Mouse (Mus musculus) lung, postnatal 14 days (tissue): ENCODE data around the gene 9530068E07Rik.

Experiments
- DNase-seq: peaks from one replicate; pipeline ENCODE4 v3.0.0; 2021

The 9530068E07Rik gene

DNA sequence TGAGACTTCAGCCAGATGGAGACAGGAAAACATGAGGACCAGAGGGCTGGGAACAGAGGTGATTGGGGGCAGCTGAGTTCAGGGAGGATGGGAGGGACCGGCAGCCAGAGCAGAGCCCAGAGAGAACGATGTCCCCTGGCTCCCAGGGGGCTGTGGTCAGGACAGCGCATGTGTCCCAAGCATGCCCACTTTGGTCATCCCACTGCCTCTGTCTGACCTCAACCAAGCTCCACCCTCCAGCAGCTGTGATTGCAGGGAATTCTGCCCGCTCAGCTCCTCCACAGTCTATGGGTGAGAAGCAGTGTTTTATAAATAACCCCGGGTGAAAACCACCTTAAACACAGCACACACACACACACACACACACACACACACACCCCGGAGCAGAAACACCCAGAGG lies 33.2 kb downstream of the 9530068E07Rik start:
- no peak for DNase-seq

DNA sequence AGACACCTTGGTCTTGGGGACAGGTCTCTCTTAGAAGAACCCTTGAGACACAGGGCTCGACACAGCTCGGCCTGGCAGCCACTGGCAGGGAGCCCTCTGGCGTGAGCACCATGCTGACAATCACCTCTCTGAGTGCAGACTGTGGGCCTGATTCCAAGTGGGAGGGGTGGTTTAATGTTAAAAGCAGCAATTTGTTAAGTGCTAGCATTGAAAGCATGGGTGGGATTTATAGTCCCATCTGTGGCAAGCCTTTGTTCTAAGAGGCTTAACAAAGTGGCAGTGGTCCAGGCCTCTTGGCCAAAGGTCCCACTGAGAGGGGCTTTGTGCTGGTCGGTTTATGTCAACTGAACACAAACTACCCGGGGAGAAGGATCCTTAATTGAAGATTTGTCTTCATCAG lies 35.4 kb downstream of the 9530068E07Rik start:
- DNase-seq, result peak; percentile 43

DNA sequence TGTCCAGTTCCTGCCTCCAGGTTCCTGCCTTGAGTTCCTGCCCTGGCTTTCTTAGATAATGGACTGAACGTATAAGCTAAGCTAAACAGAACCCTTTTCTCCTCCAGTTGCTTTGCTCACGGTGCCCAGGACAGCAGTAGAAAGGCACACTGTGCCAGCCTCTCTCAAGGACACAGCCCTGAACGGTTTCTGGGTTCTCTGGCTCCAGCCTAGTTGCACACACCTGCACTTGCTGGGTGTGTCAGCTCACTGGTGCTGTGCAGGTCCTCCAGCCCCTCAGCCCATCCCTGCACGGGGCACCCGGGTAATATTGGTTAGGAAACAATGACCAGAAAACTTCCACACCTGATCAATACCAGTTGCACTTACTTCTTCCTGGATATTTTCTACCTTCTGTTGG lies 35.9 kb downstream of the 9530068E07Rik start:
- no peak for DNase-seq

DNA sequence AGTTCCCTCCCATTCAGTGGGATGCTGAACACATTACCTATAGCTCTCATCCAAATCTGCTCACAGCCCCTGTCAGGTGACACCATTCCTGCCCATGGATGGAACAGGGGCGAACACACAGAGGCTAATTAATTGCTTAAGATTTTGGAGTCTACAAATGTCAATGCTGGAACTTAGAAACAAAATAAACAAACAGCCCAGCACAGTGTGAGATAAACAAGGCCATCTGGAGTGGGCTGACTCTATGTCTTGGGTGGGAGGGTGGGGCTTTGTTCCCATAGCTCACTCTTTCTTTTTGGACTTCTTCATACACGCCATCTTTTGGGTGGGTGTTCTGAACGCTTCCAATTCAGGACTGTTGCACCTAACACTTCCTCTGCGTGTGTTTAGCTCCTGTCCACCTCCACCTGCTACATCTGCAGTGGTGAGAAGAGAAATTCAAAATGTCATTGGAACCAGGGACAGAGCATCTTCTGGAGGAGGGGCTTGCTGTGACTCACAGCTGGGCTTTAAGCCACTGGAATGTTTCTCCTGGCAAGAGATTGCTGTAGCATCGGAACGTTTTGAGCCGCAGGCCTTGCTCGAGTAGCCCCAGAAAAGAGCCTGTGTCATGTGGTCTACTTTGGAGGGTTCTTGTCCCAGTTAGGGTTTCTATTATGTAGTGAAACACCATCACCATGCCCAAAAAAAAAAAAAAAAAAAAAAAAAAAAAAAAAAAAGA lies 37.0 kb downstream of the 9530068E07Rik start:
- peak; percentile 41 for DNase-seq

DNA sequence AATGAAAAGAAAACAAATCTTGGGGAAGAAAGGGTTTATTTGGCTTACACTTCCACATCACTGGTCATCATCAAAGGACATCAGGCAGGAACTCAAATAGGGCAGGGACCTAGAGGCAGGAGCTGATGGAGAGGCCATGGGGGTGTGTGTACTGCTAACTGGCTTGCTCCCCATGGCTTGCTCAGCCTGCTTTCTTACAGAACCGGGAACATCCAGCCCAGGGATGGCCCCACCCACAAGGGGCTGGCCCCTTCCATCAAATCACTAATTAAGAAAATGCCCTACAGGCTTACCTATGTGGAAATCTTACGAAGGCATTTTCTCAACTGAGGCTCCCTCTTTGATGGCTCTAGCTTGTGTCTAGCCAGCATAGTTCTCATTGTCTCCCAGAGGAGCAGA lies 37.6 kb downstream of the 9530068E07Rik start:
- DNase-seq, result no peak

DNA sequence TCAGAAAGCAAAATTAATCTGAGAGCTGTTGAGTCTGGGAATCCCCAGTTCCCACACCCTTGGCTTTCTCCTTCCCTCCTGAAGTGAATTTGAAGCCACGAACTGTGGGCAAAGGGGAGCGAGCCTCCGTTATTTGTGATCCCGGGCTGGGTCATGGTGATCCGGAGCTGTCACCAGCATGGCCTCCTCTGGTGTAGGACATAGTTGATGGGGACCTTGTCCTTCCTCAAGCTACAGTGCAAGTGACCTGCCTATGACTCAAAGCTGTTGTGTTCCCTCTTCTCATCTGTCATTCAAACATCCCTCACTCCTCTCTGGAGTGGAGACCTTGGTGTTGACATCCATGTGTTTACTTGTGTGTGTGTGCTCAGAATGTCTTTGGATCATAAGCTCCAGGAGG lies 39.2 kb downstream of the 9530068E07Rik start:
- DNase-seq, result no peak

DNA sequence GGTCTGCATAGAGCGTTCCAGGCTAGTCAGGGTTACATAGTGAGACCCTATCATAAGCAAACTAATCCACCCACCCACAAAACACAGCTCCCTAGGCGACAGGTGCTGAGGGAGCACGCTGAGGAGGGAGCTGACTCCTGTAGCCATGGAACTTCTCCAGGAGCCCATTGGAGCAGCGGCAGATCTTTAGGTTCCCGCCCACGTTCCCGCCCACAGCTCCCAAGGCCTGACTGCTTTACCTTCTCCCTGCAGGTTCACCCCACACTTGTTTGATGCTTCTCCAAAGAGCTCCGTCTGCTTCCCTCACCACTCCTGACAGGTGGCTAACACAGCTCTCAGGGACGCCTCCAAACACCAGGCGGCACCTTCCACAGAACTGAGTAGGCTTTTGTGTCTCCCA lies 40.9 kb downstream of the 9530068E07Rik start:
- no peak for DNase-seq

DNA sequence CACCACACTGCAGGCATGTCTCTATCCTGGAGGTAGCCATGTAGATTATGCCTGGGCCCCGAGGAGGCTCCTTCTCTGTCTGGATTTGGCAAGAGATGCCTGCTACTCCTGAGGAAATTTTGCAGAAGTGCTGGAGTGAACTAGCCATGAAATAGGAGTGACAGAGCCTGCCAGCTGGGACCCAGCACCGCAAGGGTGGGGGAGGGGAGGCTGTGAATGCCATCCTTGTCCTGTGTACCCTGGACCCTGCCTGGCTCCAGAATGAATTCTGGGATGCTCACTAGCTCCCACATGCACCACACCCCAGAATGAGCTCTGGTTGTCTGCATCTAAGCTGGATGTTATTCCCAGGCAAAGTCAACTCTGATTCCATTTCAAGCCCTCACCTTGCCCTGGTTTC lies 44.9 kb downstream of the 9530068E07Rik start:
- DNase-seq, result no peak

DNA sequence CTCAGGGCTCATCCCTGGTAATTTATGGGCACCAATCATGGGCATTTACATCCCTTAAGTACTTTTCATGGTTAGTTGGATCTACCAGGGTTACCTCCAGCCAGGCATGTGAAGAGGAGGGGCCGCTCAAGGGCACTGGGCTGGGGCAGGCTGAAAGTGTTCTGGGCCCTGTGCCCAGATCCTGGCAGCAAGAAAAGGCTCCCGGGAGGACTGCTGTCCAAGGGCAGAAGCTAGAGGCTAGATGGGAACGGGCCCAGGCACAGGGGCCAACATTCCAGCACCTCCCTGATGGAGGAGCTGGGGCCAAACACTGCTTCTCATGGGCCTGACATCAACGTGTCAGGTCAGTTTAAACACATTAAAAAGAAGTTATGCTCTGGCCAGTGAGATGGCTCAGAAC lies 51.0 kb downstream of the 9530068E07Rik start:
- DNase-seq, result peak; percentile 61

DNA sequence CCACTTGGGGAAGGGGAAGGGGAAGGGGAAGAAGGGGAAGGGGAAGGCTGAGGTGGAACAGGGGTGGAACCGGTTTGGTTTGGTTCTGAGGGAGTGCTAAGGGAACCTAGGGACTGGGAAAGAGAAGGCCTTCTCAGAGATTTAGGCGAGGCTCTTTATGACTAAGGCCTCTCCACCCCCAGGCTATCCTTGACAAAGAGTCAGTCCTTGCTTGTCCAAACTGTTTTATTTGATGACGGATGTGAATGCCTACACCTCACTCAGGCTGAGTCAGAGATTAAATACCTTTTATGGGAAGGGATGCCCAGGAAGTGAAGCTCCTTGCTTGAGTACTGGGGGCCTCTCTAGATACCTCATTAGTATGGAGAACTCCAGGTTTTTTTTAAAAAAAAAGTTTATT lies 52.8 kb downstream of the 9530068E07Rik start:
- DNase-seq, result no peak

DNA sequence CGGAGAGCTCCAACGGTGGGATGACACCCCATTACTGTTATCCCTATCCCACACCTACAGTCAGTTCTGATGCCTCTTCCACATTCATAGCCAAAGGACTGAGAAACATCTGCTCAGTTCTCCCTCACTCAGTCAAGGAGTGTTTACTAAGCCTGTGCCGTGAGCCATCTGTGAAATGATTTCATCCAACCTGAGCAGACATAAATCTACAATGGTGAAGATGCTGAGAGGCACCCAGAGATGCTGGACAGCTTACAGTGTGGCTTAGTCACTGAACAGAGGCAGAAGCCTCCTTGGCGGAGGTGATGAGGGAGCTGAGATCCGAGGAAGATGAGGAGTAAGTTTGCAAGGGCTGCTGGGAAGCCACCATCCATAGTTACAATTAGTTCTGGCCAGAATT lies 62.1 kb downstream of the 9530068E07Rik start:
- no peak for DNase-seq
